Mouse (Mus musculus): ENCODE measurements around the gene Tfap4.
A peak's percentile ranks its signal among the peaks of the same experiment; 100 is the strongest.

The Tfap4 gene

DNA sequence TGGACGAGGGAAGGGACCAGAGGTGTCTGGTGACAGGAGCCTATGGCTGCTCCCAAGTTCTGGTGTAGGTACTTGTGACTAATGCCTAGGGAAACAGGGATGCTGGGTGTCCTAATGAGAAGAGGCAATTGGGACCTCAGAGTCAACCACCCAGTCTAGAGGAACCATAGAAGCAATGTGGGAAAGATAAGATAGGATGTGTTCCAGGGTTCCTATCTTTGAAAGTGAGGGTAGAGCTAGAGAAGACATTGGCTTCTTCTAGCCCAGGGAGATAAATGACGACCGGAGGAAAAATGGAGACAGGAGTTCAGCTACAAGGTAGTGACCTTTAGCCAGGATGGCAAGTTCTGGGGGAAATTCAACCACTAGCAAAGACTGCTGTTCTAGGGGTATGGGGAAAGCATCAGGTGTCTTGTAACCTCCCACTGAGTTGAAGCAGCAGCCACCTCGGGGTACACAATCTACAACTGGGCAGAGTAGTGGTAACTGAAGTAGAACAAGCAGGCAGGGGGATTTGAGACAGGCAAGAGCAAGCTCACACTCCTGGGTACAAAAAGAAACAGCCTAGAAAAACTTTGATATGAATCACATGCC lies 38.5 kb downstream of the Tfap4 start:
- no peak for DNase-seq (ENCODE audit: low spot score in 2 of 2)

DNA sequence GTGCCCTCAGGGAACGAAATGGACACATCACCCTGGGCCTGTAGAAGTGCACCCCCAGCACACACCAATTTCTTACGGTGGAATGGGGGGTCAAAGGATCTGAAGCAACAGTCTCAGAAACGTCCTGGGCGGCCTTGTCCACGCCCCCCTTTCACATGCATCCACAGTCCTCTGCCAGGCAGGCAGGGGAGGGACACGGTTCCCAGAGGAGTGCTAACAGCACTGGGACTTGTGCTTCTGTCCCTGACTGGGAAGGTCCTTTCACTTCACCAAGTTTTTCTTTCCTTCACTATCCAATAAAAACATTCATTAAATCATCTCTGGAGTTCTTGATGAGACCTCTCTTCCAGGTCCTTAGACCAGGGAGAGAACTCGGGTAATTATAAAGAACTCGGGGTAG lies 39.0 kb downstream of the Tfap4 start:
- no peak for DNase-seq (ENCODE audit: low spot score in 2 of 2)

DNA sequence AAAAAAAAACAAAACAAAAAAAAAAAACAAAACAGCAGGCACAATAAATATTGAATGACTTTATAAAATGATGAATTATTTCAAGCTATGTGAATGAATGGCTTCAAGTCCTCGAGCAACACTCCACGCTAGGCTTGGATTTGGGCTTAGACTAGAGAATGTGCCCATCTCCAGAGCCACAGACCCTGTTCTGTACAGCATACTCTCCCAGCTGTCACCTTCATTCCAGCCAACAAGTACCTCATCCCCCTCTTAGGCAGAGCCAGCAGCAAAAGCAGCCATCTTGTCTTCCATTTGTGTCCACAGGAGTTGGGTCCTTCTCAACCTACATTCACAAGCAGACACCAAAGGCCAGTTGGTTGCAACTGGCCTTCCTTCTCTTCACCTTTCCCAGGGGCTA lies 39.8 kb downstream of the Tfap4 start:
- DNase-seq (ENCODE audit: low spot score in 2 of 2): no peak

DNA sequence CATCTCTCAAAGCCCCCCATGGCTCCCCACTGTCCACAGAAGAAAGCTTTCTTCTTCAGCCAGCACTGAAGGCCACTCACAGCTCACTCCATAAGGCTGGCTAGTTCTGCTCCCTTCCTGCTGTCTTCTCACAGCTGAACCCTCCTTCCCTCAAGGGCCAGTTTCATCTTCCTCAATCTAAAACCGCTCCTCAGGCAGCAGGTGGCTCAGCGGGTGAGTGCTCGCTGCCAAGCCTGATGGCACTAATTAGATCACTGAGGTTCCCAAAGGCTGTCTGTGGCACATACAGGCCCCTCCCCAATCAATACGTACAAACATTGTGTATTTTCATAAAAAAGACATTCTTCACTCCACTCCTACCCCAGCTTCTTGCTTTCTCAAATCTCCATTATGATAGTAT lies 40.5 kb downstream of the Tfap4 start:
- DNase-seq (ENCODE audit: low spot score in 2 of 2): no peak

DNA sequence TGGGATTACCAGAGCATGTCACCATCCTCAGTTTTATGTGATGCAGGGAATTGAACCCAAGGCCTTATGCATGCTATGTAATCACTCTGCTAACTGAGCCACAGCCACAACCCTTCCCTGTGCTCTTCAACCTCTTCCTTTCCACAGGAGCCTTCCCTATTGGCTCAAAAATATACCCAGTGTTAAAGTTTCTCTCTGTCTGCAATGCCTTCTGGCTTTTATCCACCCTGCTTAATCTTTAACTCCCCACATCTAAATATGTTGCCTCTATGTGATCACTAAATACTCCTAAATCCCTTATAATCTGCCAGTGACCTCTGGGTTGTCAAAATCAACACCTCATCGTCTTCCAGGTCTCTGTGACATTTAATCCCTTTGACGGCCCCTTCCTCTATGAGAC lies 41.7 kb downstream of the Tfap4 start:
- no peak for DNase-seq (ENCODE audit: low spot score in 2 of 2)

DNA sequence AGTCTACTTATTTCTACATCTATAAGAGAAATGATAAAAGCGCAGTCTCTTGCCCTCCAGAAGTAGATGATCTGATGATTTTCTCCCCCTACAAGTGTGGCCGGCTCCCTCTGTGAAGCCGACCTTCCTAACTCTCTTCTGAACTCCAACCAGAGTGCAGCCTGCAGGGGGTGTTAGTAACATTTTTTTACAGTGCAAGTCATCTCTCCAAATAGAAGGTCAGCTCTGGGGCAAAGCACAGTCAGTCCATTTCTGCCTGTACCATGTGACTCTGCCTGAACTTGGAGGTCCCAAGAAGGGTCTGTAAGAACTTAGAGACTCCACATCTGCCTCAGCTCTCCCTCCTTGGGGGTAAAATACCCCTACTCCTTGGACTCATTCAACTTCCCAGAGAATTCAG lies 45.3 kb downstream of the Tfap4 start:
- no peak for DNase-seq (ENCODE audit: low spot score in 2 of 2)

DNA sequence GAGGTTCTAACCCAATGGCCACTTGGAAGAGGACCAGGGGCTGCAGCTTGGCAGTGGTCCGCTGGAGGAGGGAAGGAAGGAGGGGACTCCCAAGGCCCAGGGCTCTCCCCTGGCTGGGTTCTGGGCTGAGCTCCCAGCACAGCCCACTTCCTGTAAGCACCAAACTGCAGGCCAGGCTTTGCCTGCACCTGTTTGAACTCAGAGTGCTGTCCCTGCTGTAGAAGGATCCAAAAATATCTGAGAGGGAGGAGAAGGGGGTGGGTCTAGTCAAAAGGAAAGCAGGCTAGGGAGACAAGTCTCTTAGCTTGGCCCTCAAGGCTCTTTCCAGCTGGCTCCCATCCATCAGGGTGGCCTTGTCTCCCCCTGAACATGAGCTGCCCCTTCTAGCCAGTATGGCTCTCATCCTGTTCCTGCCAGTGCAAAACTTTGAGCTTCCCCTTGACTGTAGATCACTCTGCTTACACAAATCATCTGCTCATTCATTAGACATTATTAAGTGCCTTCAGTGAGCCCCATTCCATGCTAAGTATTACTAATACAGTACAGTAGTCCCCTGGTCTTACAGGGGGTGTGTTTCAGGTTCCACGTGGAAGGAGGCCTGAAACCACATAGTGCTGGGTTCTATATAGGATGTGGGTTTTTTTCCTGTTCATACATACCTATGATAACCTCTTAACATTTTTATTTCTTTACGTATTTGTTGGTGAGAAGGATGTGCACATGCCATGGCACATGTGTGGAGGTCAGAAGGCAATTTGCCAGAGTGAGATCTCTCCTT lies 46.8 kb downstream of the Tfap4 start:
- DNase-seq (ENCODE audit: low spot score in 2 of 2): peak in 1 of 2 experiments; percentile 68

DNA sequence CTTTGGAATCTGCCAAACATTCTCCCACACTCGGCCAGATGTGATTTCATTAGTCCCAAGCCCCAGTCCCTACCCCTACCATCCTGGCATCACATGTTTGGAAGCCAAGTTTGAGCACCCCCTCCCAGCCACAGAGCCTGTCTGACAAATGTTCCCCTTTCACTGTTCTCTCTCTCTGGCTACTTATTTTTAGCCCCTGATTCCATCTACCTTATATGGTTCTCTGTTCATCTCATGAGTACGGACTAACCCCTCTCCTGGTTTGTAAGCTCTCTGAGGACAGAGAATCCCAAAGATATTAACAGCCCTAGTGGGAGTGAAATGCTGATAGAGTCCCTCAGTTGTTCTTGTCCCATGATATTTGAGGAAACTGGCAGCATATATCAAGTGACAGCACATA lies 48.3 kb downstream of the Tfap4 start:
- DNase-seq (ENCODE audit: low spot score in 2 of 2): no peak

DNA sequence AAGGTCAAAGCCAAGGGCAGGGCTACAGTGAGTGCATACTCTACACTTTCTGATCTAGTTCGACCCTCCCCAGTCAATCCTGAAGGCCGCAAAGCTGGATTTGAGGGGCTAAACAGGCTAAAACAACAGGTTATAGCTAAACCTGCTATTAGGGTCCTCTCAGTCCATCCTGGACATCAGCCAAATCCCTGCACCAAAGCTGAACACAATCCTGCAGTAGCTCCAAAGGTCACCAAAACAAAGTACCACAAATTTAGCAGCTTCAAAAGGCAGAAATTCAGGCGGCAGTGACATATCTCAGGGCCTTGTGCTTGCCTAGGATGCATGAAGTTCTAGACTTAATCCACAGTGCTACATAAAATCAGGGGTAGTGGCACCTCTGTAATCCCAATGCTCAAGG lies 53.5 kb downstream of the Tfap4 start:
- no peak for DNase-seq (ENCODE audit: low spot score in 2 of 2)

DNA sequence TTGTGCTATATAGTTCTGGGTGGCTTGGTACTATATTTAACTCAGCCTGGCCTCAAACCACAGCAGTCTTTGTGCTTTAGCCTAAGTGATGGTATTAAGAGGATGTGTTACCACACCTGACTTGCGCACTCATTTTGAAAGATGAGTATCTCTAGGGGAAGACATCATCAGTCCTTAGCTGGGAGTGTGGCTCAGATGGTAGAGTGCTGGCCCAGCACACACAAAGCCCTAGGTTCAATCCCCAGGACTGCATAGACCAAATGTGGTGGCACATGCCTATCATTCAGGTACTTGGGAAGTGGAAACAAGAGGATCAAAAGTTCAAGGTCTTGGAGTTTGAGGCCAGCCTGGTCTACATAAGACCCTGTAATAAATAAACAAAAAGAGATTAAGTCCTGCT lies 56.2 kb downstream of the Tfap4 start:
- DNase-seq (ENCODE audit: low spot score in 2 of 2): no peak

DNA sequence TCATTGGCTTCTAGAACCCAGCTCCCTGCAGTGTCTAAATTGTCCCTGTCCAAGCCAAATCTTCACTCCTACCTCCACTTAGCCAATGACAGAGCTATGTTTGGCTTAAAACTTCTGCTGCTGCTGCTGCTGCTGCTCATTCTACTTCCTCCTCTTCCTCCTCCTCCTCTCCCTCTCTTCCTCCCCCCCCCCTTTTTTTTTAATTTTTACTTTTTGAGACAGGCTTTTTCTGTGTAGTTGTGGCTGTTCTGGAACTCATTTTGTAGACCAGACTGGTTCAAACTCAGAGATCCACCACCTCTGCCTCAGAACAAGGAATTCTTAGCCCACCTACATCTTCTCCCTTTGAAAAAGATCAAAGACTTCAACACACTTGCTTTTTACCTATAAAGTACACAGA lies 57.1 kb downstream of the Tfap4 start:
- no peak for DNase-seq (ENCODE audit: low spot score in 2 of 2)

DNA sequence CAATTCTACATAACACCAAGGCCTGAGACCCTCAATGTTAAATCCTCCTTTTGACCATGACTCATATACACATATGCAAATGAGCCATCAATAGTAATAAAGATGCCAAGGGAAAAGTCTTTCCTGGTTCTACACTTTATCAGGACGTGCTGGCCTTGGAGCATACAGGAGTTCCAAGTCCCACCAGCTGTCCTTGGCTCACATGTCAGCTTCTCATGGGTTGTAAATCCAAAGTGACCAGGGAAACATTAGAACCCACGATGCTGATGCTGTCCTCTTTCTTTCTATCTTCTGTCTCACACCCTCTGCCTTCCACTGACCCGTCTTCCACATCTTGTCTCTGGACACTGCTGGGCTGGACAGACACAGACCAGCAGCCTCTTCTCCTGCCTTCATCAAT lies 58.0 kb downstream of the Tfap4 start:
- DNase-seq (ENCODE audit: low spot score in 2 of 2): no peak

DNA sequence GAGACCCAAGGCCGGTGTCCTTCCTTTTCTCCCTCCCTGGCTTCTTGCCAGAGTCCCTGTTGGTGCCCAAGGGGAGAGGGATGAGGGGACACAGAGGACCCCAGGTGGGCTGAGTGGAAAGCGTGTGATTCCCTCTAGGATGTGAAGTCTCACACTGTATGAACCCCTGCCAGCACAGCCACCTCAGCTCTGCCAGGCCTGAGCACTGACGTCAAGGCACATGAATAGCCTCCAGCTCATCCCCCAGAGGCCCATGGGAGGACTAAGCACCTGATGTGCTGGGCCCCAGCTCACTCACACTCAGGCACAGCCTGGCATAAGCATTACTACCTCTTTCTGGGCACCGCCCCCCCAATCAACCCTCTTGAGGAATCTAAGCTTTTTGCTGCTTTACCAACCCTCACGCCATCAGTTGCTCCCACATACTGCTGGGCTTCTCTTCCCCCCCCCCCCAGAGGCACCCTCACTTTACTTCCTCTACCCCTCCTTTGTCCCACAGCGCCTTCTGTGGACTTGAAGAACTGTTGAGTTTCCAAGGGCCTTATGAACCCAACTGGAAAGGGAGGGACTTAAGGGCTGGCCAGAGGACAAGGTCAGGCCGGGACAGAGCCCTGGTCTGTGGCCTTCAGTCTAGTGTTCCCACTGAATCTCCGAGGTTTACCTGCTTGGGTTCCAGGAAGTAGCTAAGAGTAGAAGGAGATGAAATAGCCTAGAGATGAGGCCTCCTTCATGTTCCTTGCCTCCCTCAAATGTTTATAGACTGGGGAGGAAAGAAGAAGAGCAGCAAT lies 58.9 kb downstream of the Tfap4 start:
- DNase-seq (ENCODE audit: low spot score in 2 of 2): no peak

DNA sequence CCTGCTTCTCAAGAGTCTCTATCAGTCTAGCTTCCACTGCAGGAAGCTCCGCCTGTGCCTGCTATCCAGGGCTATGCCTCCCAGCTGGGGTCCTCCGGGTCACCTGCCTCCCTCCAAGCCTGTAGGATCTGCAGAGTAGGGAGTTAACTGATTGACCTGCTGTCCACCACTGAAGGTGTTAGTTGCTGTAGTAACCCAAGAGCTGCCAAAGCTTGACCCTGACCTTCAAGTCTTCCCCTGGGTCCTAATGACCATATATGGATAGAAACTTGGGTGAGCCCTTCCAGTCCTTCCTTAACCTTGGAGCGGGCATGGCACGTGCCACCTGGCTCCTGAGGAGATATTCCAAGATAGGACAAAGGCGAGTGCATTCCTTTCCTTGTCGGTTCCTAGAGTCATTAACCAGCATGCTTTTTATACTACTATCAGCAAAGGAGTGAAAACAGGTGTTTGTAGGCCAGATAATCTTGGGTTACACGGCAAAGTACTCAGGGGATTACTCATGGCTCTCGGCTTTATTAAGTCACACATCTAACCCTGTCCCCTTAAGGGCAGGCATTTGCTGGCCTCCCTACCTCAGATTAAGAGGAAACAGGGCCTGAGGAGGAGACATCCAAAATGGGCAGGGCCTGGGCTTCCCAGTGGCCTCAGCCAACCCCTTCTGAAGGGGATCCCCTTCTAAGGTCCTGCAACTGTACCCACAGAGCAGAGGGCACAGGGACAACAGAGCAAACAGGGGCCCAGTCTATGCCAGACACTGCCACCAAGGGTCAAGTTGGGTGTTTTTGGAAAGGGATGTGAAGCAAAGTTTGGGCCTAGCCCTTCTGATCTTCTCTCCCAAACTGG lies 61.7 kb downstream of the Tfap4 start:
- DNase-seq (ENCODE audit: low spot score in 2 of 2): no peak

DNA sequence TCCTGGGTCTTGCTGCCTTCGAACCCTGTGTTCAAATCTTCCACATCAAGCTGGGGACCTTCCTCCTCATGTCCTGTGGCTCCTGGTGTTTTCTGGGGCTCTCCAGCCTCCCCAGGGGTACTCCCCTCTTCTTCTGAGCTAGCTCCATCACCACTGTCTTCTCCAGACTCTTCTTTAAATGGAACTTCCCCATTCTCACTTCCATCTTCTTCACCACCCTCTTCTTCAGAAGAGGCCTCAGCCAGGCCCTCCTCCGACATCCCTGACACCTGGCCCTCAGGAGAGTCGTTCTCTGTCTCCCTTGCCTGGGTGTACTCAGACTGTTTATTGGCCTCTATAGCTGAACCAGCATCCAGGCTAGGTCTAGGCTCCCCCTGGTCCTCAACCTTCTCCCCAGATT lies 63.2 kb downstream of the Tfap4 start:
- DNase-seq (ENCODE audit: low spot score in 2 of 2): no peak

DNA sequence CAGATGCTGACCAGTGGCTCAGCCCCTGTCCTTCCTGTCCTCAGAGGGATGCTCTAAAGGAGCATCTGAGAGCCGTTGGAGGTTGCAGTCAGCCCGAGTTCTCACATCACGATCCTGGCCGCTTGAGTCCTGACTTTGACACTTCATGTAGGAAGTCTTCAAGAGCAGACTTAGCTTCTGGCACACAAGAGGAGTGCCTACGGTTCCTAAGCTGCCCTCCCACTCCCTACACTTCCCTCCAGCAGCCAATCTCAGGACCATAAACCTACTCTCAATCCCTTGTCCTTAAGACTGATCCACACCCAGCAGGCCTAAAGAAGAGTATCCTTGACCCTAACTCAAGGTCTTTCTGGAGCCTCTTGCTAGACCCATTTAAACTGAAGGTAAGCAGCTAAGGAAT lies 63.8 kb downstream of the Tfap4 start:
- DNase-seq (ENCODE audit: low spot score in 2 of 2): peak in 1 of 2 experiments; percentile 33

Measured in urinary bladder, postnatal 4 days (tissue).